Mouse (Mus musculus) heart, embryonic 11.5 days (tissue): ENCODE measurements at regions not wholly inside any gene's neighbourhood (a gene's known extent, or its start where the extent isn't known, plus 50 kb on each side); places are given as distances from the start of the nearest gene placed in this dataset.

ENCODE experiments used
- ATAC-seq: fragments of 200-750 bp; cut with Nextera tagmentation; replicated peaks from 2 replicates; pipeline ENCODE4 v1.8.0; 2017; ENCODE audit warnings: moderate library complexity; ENCODE audit not compliant: insufficient number of reproducible peaks, low FRiP score, low TSS enrichment
- H3K27ac ChIP-seq: fragments of 300-500 bp; sonication (generic); 2 replicates; pipeline ENCODE4 v1.5.1; 2014; ENCODE audit warnings: mild to moderate bottlenecking, low read depth, low read length
- H3K27me3 ChIP-seq: fragments of 300-500 bp; sonication (generic); 2 replicates; pipeline ENCODE4 v1.6.1; 2014; ENCODE audit warnings: mild to moderate bottlenecking, low read length, mixed read lengths; ENCODE audit not compliant: control insufficient read depth, insufficient read depth
- H3K36me3 ChIP-seq: fragments of 300-500 bp; sonication (generic); 2 replicates; pipeline ENCODE4 v1.6.1; 2014; ENCODE audit warnings: mild to moderate bottlenecking, low read length, moderate library complexity, mixed read lengths; ENCODE audit not compliant: control insufficient read depth, insufficient read depth
- H3K4me1 ChIP-seq: fragments of 300-500 bp; sonication (generic); 2 replicates; pipeline ENCODE4 v1.6.1; 2014; ENCODE audit warnings: low read length; ENCODE audit not compliant: control insufficient read depth, insufficient read depth
- H3K4me2 ChIP-seq: fragments of 300-500 bp; sonication (generic); 2 replicates; pipeline ENCODE4 v1.6.1; 2014; ENCODE audit warnings: mild to moderate bottlenecking, moderate library complexity
- H3K4me3 ChIP-seq: fragments of 300-500 bp; sonication (generic); 2 replicates; pipeline ENCODE4 v1.5.1; 2014; ENCODE audit warnings: low read depth, low read length
- H3K9ac ChIP-seq: fragments of 300-500 bp; sonication (generic); 2 replicates; pipeline ENCODE4 v1.6.1; 2014; ENCODE audit warnings: mild to moderate bottlenecking, low read depth, low read length, moderate library complexity
- H3K9me3 ChIP-seq: fragments of 300-500 bp; sonication (generic); replicated peaks from 2 replicates; pipeline ENCODE4 v1.6.1; 2016; ENCODE audit warnings: low read length; ENCODE audit not compliant: control insufficient read depth
- WGBS: fragments of 180-500 bp; shearing (Covaris S2); extraction: QIAGEN DNeasy Blood & Tissue Kit; methylation state at CpG from one replicate; pipeline ENCODE4 v1.1.7; 2014; ENCODE audit not compliant: insufficient replicate concordance; 5-methylcytosine and 5-hydroxymethylcytosine counted together

DNA sequence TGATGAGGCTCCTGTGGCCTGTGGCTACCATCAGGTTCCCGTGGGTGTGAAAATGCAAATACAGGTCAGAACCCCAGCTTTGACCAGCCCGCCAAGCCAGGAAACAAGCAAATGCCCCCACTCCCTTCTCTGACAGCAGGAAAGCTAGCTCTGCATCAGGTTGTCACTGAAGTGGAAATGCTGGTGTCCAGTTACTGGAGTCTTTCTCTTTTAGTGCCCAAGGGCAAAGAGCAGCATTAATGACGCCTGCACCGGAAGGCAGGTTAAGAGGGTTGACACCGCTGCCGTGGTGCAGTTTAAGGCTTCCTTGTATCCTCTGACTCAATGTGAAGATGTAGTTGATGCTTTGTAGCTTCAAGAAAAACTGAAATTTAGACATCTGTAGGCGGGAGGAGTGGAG is 368.1 kb upstream of the Sall1 start:
- no peaks in the 10 kb centered on the region for H3K27me3 ChIP-seq
- no peak overlapping the region for H3K9ac ChIP-seq
- H3K36me3 ChIP-seq, result no peaks in the 10 kb centered on the region
- H3K9me3 ChIP-seq, result no peaks in the 10 kb centered on the region
- H3K27ac ChIP-seq, result no peak overlapping the region
- no peaks in the 10 kb centered on the region for H3K4me1 ChIP-seq
- WGBS, result 44% methylated on average over 7 of the region's 7 CpGs
- H3K4me2 ChIP-seq, result no peak overlapping the region
- no peak for ATAC-seq
- no peak overlapping the region for H3K4me3 ChIP-seq

GRCm38 (mm10) chr8:89406688-89407087 is 362.7 kb upstream of the Sall1 start:
- Histone ChIP-seq H3K9me3 (no peaks in the 10 kb centered on the region), H3K9ac (no peak overlapping the region), H3K27me3 (no peaks in the 10 kb centered on the region), H3K36me3 (no peaks in the 10 kb centered on the region), H3K27ac (no peak overlapping the region), H3K4me2 (no peak overlapping the region), H3K4me1 (no peaks in the 10 kb centered on the region), H3K4me3 (no peak overlapping the region)
- WGBS, result 81% methylated on average over 5 of the region's 5 CpGs
- ATAC-seq, result no peak

- WGBS, result 78% methylated on average over 3 of the region's 3 CpGs
- H3K27ac ChIP-seq, result no peak overlapping the region
- no peaks in the 10 kb centered on the region for H3K9me3 ChIP-seq
Observed at GRCm38 (mm10) chr8:89404287-89404686, 360.3 kb upstream of the Sall1 start.

GRCm38 (mm10) chr8:89396673-89397072 is 352.7 kb upstream of the Sall1 start:
- Histone ChIP-seq H3K36me3 (no peaks in the 10 kb centered on the region), H3K4me1 (no peaks in the 10 kb centered on the region), H3K4me2 (no peak overlapping the region), H3K27me3 (no peaks in the 10 kb centered on the region; the same call in 1 of the 2 replicates), H3K9me3 (no peaks in the 10 kb centered on the region), H3K4me3 (no peak overlapping the region), H3K27ac (no peak overlapping the region), H3K9ac (no peak overlapping the region)
- ATAC-seq, result no peak

More at GRCm38 (mm10) chr8:89404287-89404686, 360.3 kb upstream of the Sall1 start:
- no peak for ATAC-seq
- Histone ChIP-seq H3K4me1 (no peaks in the 10 kb centered on the region), H3K27me3 (no peaks in the 10 kb centered on the region), H3K36me3 (no peaks in the 10 kb centered on the region), H3K4me3 (no peak overlapping the region), H3K4me2 (no peak overlapping the region), H3K9ac (no peak overlapping the region)

DNA sequence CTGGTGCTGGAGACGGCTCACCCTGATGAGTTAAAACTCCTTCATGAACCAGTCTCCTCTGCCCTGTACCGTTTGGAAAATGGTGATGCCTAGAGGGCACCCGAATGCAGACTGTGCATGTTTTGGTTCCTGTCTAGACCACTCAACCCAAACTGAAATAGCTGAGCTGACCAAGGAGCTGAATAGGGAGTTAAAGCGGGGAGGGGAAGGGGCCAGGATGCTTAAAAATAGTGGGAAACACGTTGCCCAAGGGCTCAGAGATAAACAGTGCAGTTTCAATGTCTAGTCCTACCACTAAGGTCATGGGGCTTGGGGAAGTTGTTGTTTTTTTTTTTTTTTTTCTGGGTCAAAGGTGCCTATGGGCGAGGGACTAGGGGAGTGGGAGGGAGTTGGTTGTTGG is 348.8 kb upstream of the Sall1 start:
- Histone ChIP-seq H3K27ac (no peak overlapping the region), H3K27me3 (no peaks in the 10 kb centered on the region; the same call in 1 of the 2 replicates), H3K4me1 (peaks cover 10% of the 10 kb centered on the region), H3K4me3 (no peak overlapping the region), H3K9me3 (no peaks in the 10 kb centered on the region), H3K4me2 (no peak overlapping the region), H3K36me3 (no peaks in the 10 kb centered on the region), H3K9ac (no peak overlapping the region)
- no peak for ATAC-seq
- 65% methylated on average over 6 of the region's 6 CpGs for WGBS

DNA sequence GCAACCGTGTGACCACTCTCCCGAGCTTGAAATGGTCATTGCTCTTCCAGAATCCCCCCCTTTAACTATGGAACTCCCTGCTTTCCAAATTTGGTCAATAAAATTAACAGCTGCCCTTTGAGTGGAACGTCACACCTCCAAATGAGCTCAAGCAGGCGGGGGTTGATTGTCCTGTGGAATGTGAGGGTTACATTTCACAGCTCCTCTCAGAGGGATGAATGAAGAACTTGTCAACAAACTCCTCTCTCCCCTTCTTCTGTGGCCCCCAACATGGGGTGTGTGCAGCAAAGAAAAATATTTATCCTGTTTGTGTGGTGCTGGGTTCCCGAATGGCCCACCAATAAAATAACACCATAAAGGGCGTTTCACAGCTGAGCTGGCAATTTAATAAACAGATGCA is 344.8 kb upstream of the Sall1 start:
- 15% methylated on average over 6 of the region's 6 CpGs for WGBS
- Histone ChIP-seq H3K4me3 (no peak overlapping the region), H3K4me1 (peaks cover 15% of the 10 kb centered on the region), H3K27me3 (no peaks in the 10 kb centered on the region), H3K27ac (no peak overlapping the region), H3K9ac (no peak overlapping the region), H3K4me2 (no peak overlapping the region), H3K9me3 (no peaks in the 10 kb centered on the region), H3K36me3 (no peaks in the 10 kb centered on the region)
- ATAC-seq, result no peak

DNA sequence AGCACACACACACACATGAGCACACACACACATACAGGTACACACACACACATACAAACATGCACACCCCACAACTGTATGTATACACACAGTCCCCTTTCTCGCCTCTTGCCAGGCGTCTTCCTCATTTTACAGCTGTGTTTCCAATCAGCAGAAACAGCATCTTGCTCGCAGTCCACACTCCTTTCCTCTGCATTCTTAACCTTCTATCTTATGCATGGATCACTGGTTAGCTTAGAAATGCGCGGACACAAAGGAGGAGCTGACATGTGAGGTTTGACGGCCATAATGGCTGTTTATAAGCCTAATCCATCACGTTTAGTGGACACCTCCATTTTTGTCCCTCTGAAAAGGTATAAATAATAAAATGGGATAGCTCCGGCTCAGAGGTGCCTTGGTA is 343.3 kb upstream of the Sall1 start:
- no peaks in the 10 kb centered on the region for H3K27me3 ChIP-seq
- H3K4me2 ChIP-seq, result no peak overlapping the region
- H3K36me3 ChIP-seq, result no peaks in the 10 kb centered on the region
- no peak overlapping the region for H3K27ac ChIP-seq
- peaks cover 15% of the 10 kb centered on the region for H3K4me1 ChIP-seq
- no peak overlapping the region for H3K4me3 ChIP-seq
- ATAC-seq, result no peak
- WGBS, result 43% methylated on average over 8 of the region's 8 CpGs
- H3K9ac ChIP-seq, result no peak overlapping the region
- H3K9me3 ChIP-seq, result no peaks in the 10 kb centered on the region

- no peak overlapping the region for H3K4me2 ChIP-seq
- H3K36me3 ChIP-seq, result no peaks in the 10 kb centered on the region
- H3K27me3 ChIP-seq, result no peaks in the 10 kb centered on the region
- no peak overlapping the region for H3K9ac ChIP-seq
- H3K27ac ChIP-seq, result no peak overlapping the region
- no peaks in the 10 kb centered on the region for H3K9me3 ChIP-seq
- no peak for ATAC-seq
- H3K4me3 ChIP-seq, result no peak overlapping the region
- peaks cover 15% of the 10 kb centered on the region for H3K4me1 ChIP-seq
- WGBS, result 73% methylated on average over 5 of the region's 5 CpGs
Observed at GRCm38 (mm10) chr8:89385028-89385427, 341.1 kb upstream of the Sall1 start.

GRCm38 (mm10) chr8:89383781-89384180 is 339.8 kb upstream of the Sall1 start:
- H3K27me3 ChIP-seq, result no peaks in the 10 kb centered on the region
- no peaks in the 10 kb centered on the region for H3K36me3 ChIP-seq
- WGBS, result 72% methylated on average over 5 of the region's 5 CpGs
- H3K4me1 ChIP-seq, result peaks cover 11% of the 10 kb centered on the region
- H3K9ac ChIP-seq, result no peak overlapping the region
- no peak overlapping the region for H3K4me3 ChIP-seq
- no peak overlapping the region for H3K4me2 ChIP-seq
- H3K9me3 ChIP-seq, result no peaks in the 10 kb centered on the region
- no peak overlapping the region for H3K27ac ChIP-seq
- ATAC-seq, result no peak
